Mouse (Mus musculus): ENCODE results near the gene Uqcc2.

The Uqcc2 gene

GRCm38 (mm10) chr17:27154881-27155280 lies 21.2 kb upstream of the Uqcc2 start:
- no peak for DNase-seq (ENCODE audit: low read depth, low spot score)

GRCm38 (mm10) chr17:27154256-27154655 lies 20.5 kb upstream of the Uqcc2 start:
- no peak for DNase-seq (ENCODE audit: low read depth, low spot score)

- DNase-seq (ENCODE audit: low read depth, low spot score), result no peak
These were observed 20.1 kb upstream of the Uqcc2 start for GRCm38 (mm10) chr17:27153773-27154193.

- no peak for DNase-seq (ENCODE audit: low read depth, low spot score)
These were observed 19.4 kb upstream of the Uqcc2 start for GRCm38 (mm10) chr17:27152976-27153723.

GRCm38 (mm10) chr17:27151411-27151810 lies 17.7 kb upstream of the Uqcc2 start:
- no peak for DNase-seq (ENCODE audit: low read depth, low spot score)

- DNase-seq (ENCODE audit: low read depth, low spot score), result no peak
These were observed 17.2 kb upstream of the Uqcc2 start for GRCm38 (mm10) chr17:27150871-27151270.

GRCm38 (mm10) chr17:27146323-27146923 lies 12.7 kb upstream of the Uqcc2 start:
- DNase-seq (ENCODE audit: low read depth, low spot score), result no peak

- DNase-seq (ENCODE audit: low read depth, low spot score), result no peak
These were observed 10.4 kb upstream of the Uqcc2 start for GRCm38 (mm10) chr17:27144152-27144551.

- DNase-seq (ENCODE audit: low read depth, low spot score), result no peak
These were observed 8.3 kb upstream of the Uqcc2 start for GRCm38 (mm10) chr17:27141971-27142450.

GRCm38 (mm10) chr17:27140262-27140661 lies 6.5 kb upstream of the Uqcc2 start:
- DNase-seq (ENCODE audit: low read depth, low spot score), result no peak

- DNase-seq (ENCODE audit: low read depth, low spot score), result no peak
These were observed 5.6 kb upstream of the Uqcc2 start for GRCm38 (mm10) chr17:27139304-27139703.

- no peak for DNase-seq (ENCODE audit: low read depth, low spot score)
These were observed 4.7 kb upstream of the Uqcc2 start for GRCm38 (mm10) chr17:27138396-27138795.

GRCm38 (mm10) chr17:27134715-27135114 lies 999 bp upstream of the Uqcc2 start:
- DNase-seq (ENCODE audit: low read depth, low spot score), result no peak

GRCm38 (mm10) chr17:27134187-27134586 lies 471 bp upstream of the Uqcc2 start:
- no peak for DNase-seq (ENCODE audit: low read depth, low spot score)

- DNase-seq (ENCODE audit: low read depth, low spot score), result no peak
These were observed 1.5 kb downstream of the Uqcc2 start for GRCm38 (mm10) chr17:27132238-27132637.

GRCm38 (mm10) chr17:27131240-27131665 lies 2.5 kb downstream of the Uqcc2 start:
- no peak for DNase-seq (ENCODE audit: low read depth, low spot score)

- no peak for DNase-seq (ENCODE audit: low read depth, low spot score)
These were observed 3.5 kb downstream of the Uqcc2 start for GRCm38 (mm10) chr17:27130246-27130645.

GRCm38 (mm10) chr17:27129819-27130218 lies 3.9 kb downstream of the Uqcc2 start:
- no peak for DNase-seq (ENCODE audit: low read depth, low spot score)

- no peak for DNase-seq (ENCODE audit: low read depth, low spot score)
These were observed 4.4 kb downstream of the Uqcc2 start for GRCm38 (mm10) chr17:27129291-27129690.

- no peak for DNase-seq (ENCODE audit: low read depth, low spot score)
These were observed 5.5 kb downstream of the Uqcc2 start for GRCm38 (mm10) chr17:27128189-27128588.

- no peak for DNase-seq (ENCODE audit: low read depth, low spot score)
These were observed 6.7 kb downstream of the Uqcc2 start for GRCm38 (mm10) chr17:27126974-27127373.

GRCm38 (mm10) chr17:27125669-27126202 lies 8.0 kb downstream of the Uqcc2 start:
- no peak for DNase-seq (ENCODE audit: low read depth, low spot score)

GRCm38 (mm10) chr17:27125185-27125584 lies 8.5 kb downstream of the Uqcc2 start:
- peak; percentile 39 for DNase-seq (ENCODE audit: low read depth, low spot score)

Measured in retina, postnatal 7 days (tissue).